Mouse (Mus musculus): ENCODE measurements at regions not wholly inside any gene's neighbourhood (a gene's known extent, or its start where the extent isn't known, plus 50 kb on each side); places are given as distances from the start of the nearest gene placed in this dataset.

GRCm38 (mm10) chr11:41533009-41533408, 467.6 kb downstream of the Gabrg2 start:
- DNase-seq (ENCODE audit: low read depth, low spot score) = no peak

GRCm38 (mm10) chr11:41531971-41532896, 468.4 kb downstream of the Gabrg2 start:
- DNase-seq (ENCODE audit: low read depth, low spot score) = peak; percentile 28

- no peak for DNase-seq (ENCODE audit: low read depth, low spot score)
These were observed 475.7 kb downstream of the Gabrg2 start for GRCm38 (mm10) chr11:41524979-41525378.

GRCm38 (mm10) chr11:41493277-41493676, 507.4 kb downstream of the Gabrg2 start:
- DNase-seq (ENCODE audit: low read depth, low spot score) = peak; percentile 79

GRCm38 (mm10) chr11:41491966-41492365, 508.7 kb downstream of the Gabrg2 start:
- peak; percentile 82 for DNase-seq (ENCODE audit: low read depth, low spot score)

- peak; percentile 79 for DNase-seq (ENCODE audit: low read depth, low spot score)
These were observed 509.4 kb downstream of the Gabrg2 start for GRCm38 (mm10) chr11:41491279-41491678.

- DNase-seq (ENCODE audit: low read depth, low spot score) = no peak
These were observed 516.8 kb downstream of the Gabrg2 start for GRCm38 (mm10) chr11:41483881-41484280.

GRCm38 (mm10) chr11:41470938-41471633, 529.6 kb downstream of the Gabrg2 start:
- DNase-seq (ENCODE audit: low read depth, low spot score) = no peak

- DNase-seq (ENCODE audit: low read depth, low spot score) = no peak
These were observed 533.3 kb downstream of the Gabrg2 start for GRCm38 (mm10) chr11:41467330-41467729.

GRCm38 (mm10) chr11:41433846-41434245, 566.8 kb downstream of the Gabrg2 start:
- DNase-seq (ENCODE audit: low read depth, low spot score) = peak; percentile 40

- peak; percentile 22 for DNase-seq (ENCODE audit: low read depth, low spot score)
These were observed 575.1 kb downstream of the Gabrg2 start for GRCm38 (mm10) chr11:41425592-41425991.
